Mouse (Mus musculus) left cerebral cortex, adult 8-10 months (tissue): ENCODE measurements around the gene Olfr744. TPM values are rescaled to one million over a fixed set of nuclear protein-coding genes. Genes with fewer than 3 reads are reported as not detected.
"Not testable (repeated sequence)": the region's sequence is repeated elsewhere in the genome, so short reads cannot be mapped to it uniquely, and the experiment has no call there.

Experiments
- DNase-seq, 2 experiments: peaks; one replicate each; pipeline ENCODE4 v3.0.0; 2022; ENCODE audit warnings: low spot score in 2 of 2
- total RNA-seq, 4 experiments: library from RNA; stranded (reverse); gene quantifications; 2 replicates each; pipeline ENCODE4 v1.2.4; 2022

Gene Olfr744
- total RNA-seq, result not detected

DNA sequence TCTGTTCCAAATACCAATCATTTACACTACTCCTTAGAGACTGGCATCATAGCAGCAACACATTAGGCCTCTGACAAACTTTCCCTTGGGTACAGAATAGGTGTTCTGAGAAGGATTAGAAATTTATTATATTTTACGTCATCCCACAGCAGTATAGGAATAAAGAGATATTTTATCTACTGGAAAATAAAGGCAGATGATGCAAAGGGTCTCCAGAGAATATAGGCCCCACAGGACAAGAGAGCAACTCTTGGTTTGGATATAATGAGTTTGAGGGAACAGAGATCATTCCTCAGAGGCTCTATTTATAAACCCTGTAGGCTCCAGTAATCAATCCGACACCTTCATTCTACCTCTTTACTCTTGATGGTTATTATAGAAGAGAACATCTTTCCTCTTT lies at the start of gene Olfr744:
TSS of gene Olfr744 (plus strand) at position 301 of the 400 bp plus-strand sequence.
- DNase-seq, result no peak

GRCm38 (mm10) chr14:50573056-50573455 lies 41.6 kb upstream of the Olfr744 start:
- DNase-seq, result not testable (repeated sequence)

- DNase-seq, result no peak
Observed at GRCm38 (mm10) chr14:50639088-50639487, 24.4 kb downstream of the Olfr744 start, which contains the start of gene Olfr745. Olfr745 (plus strand) TSS chr14:50639388.

GRCm38 (mm10) chr14:50646783-50647182 lies 32.1 kb downstream of the Olfr744 start, which contains the start of gene Olfr746:
Olfr746 (plus strand) TSS chr14:50647083.
- DNase-seq, result no peak

Other genes with a start within 250 kb of the Olfr744 start
- not detected for gene Olfr736, start 233.7 kb upstream of the Olfr744 start, total RNA-seq
- gene Olfr738, start 207.3 kb upstream of the Olfr744 start, total RNA-seq, result not detected
- gene Olfr739, start 196.3 kb upstream of the Olfr744 start, total RNA-seq, result not detected
- not detected for gene Olfr740, start 169.3 kb upstream of the Olfr744 start, total RNA-seq
- gene Olfr741, start 142.1 kb upstream of the Olfr744 start, total RNA-seq, result not detected
- gene Olfr742, start 111.3 kb upstream of the Olfr744 start, total RNA-seq, result not detected
- not detected for gene Olfr743, start 93.0 kb upstream of the Olfr744 start, total RNA-seq
- not detected for gene Olfr745, start 24.5 kb downstream of the Olfr744 start, total RNA-seq
- gene Olfr746, start 32.2 kb downstream of the Olfr744 start, total RNA-seq, result not detected
- gene Olfr747, start 78.3 kb downstream of the Olfr744 start, total RNA-seq, result not detected
- gene Olfr748, start 92.5 kb downstream of the Olfr744 start, total RNA-seq, result not detected
- gene Olfr749, start 130.2 kb downstream of the Olfr744 start, total RNA-seq, result not detected
- gene Ttc5, start 170.6 kb downstream of the Olfr744 start, total RNA-seq, result 10 to 100 TPM; 49.2 to 55.3 (median 52.1) TPM
- gene Ccnb1ip1, start 192.9 kb downstream of the Olfr744 start, total RNA-seq, result under 1 TPM in 2 of 4 experiments, not detected in 2; 0.24 to 0.32 TPM
- gene Parp2, start 193.0 kb downstream of the Olfr744 start, total RNA-seq, result 10 to 100 TPM; 20.9 to 28.0 (median 25.9) TPM